Mouse (Mus musculus): Measurements from ENCODE around the gene Mfn1. TPM values are rescaled to one million over a fixed set of nuclear protein-coding genes. Genes with fewer than 3 reads are reported as not detected.

Mfn1 gene
- total and polyA plus RNA-seq, 3 experiments, result 7.8 to 71.2 (median 67.9) TPM

GRCm38 (mm10) chr3:32583489-32583888, 54.2 kb downstream of the Mfn1 start:
- no peak for ATAC-seq (ENCODE audit: extremely low read depth, insufficient number of reproducible peaks, low FRiP score, poor library complexity, severe bottlenecking)
- Histone ChIP-seq H3K4me3 (ENCODE audit: low read depth, low read length) (no peak overlapping the region), H3K27me3 (ENCODE audit: insufficient read depth, low read length) (no peaks in the 10 kb centered on the region), H3K36me3 (replicated peaks) (peaks cover 34% of the 10 kb centered on the region), H3K4me1 (ENCODE audit: insufficient read depth, low read depth, low read length) (no peaks in the 10 kb centered on the region), H3K9me3 (replicated peaks) (no peaks in the 10 kb centered on the region)
- TF ChIP-seq POLR2AphosphoS5 (IDR thresholded peaks at IDR 0.05; ENCODE audit: insufficient replicate concordance, low read depth, low read length) (no peak), CTCF (IDR thresholded peaks at IDR 0.05; ENCODE audit: low read depth, low read length) (no peak), GATA2 (IDR thresholded peaks at IDR 0.05; ENCODE audit: borderline replicate concordance, low read depth, low read length) (no peak), GATA1 (IDR thresholded peaks at IDR 0.05; ENCODE audit: borderline replicate concordance, low read length) (no peak), TAL1 (conservative IDR thresholded peaks at IDR 0.05; ENCODE audit: low read depth, low read length) (no peak)
- no peak for DNase-seq (ENCODE audit: low spot score)

- H3K4me3 ChIP-seq (ENCODE audit: low read depth, low read length), result no peak overlapping the region
- DNase-seq (ENCODE audit: low spot score) (no peak), ATAC-seq (ENCODE audit: extremely low read depth, insufficient number of reproducible peaks, low FRiP score, poor library complexity, severe bottlenecking) (no peak)
- no peaks in the 10 kb centered on the region for H3K4me1 ChIP-seq (ENCODE audit: insufficient read depth, low read depth, low read length)
- no peak for TF ChIP-seq POLR2AphosphoS5 (IDR thresholded peaks at IDR 0.05; ENCODE audit: insufficient replicate concordance, low read depth, low read length)
- no peak for TF ChIP-seq GATA2 (IDR thresholded peaks at IDR 0.05; ENCODE audit: borderline replicate concordance, low read depth, low read length)
- no peak for TF ChIP-seq GATA1 (IDR thresholded peaks at IDR 0.05; ENCODE audit: borderline replicate concordance, low read length)
- TF ChIP-seq TAL1 (conservative IDR thresholded peaks at IDR 0.05; ENCODE audit: low read depth, low read length), result no peak
- no peak for TF ChIP-seq CTCF (IDR thresholded peaks at IDR 0.05; ENCODE audit: low read depth, low read length)
- H3K9me3 ChIP-seq (replicated peaks), result no peaks in the 10 kb centered on the region
- peaks cover 22% of the 10 kb centered on the region for H3K36me3 ChIP-seq (replicated peaks)
- H3K27me3 ChIP-seq (ENCODE audit: insufficient read depth, low read length), result peaks cover 10% of the 10 kb centered on the region
Observed at GRCm38 (mm10) chr3:32586274-32586673, 57.0 kb downstream of the Mfn1 start.

GRCm38 (mm10) chr3:32595080-32595479, 65.8 kb downstream of the Mfn1 start:
- no peaks in the 10 kb centered on the region for H3K36me3 ChIP-seq (replicated peaks)
- no peak overlapping the region for H3K4me3 ChIP-seq (ENCODE audit: low read depth, low read length)
- DNase-seq (ENCODE audit: low spot score), result no peak
- H3K9me3 ChIP-seq (replicated peaks), result no peaks in the 10 kb centered on the region
- TF ChIP-seq CTCF (IDR thresholded peaks at IDR 0.05; ENCODE audit: low read depth, low read length) (no peak), TAL1 (conservative IDR thresholded peaks at IDR 0.05; ENCODE audit: low read depth, low read length) (no peak), GATA1 (IDR thresholded peaks at IDR 0.05; ENCODE audit: borderline replicate concordance, low read length) (no peak), POLR2AphosphoS5 (IDR thresholded peaks at IDR 0.05; ENCODE audit: insufficient replicate concordance, low read depth, low read length) (no peak), GATA2 (IDR thresholded peaks at IDR 0.05; ENCODE audit: borderline replicate concordance, low read depth, low read length) (no peak)
- H3K27me3 ChIP-seq (ENCODE audit: insufficient read depth, low read length), result peaks cover 12% of the 10 kb centered on the region; the same call in 1 of the 2 replicates
- no peak for ATAC-seq (ENCODE audit: extremely low read depth, insufficient number of reproducible peaks, low FRiP score, poor library complexity, severe bottlenecking)
- H3K4me1 ChIP-seq (ENCODE audit: insufficient read depth, low read depth, low read length), result no peaks in the 10 kb centered on the region

- no peak overlapping the region for H3K4me3 ChIP-seq (ENCODE audit: low read depth, low read length)
- ATAC-seq (ENCODE audit: extremely low read depth, insufficient number of reproducible peaks, low FRiP score, poor library complexity, severe bottlenecking) (no peak; the same call in 1 of the 2 replicates), DNase-seq (ENCODE audit: low spot score) (no peak)
- TF ChIP-seq CTCF (IDR thresholded peaks at IDR 0.05; ENCODE audit: low read depth, low read length) (no peak), GATA1 (IDR thresholded peaks at IDR 0.05; ENCODE audit: borderline replicate concordance, low read length) (no peak), TAL1 (conservative IDR thresholded peaks at IDR 0.05; ENCODE audit: low read depth, low read length) (no peak), GATA2 (IDR thresholded peaks at IDR 0.05; ENCODE audit: borderline replicate concordance, low read depth, low read length) (no peak), POLR2AphosphoS5 (IDR thresholded peaks at IDR 0.05; ENCODE audit: insufficient replicate concordance, low read depth, low read length) (no peak)
- no peaks in the 10 kb centered on the region for H3K9me3 ChIP-seq (replicated peaks)
- peaks cover 14% of the 10 kb centered on the region for H3K27me3 ChIP-seq (ENCODE audit: insufficient read depth, low read length)
- H3K36me3 ChIP-seq (replicated peaks), result no peaks in the 10 kb centered on the region
- no peaks in the 10 kb centered on the region for H3K4me1 ChIP-seq (ENCODE audit: insufficient read depth, low read depth, low read length)
Observed at GRCm38 (mm10) chr3:32599328-32599727, 70.1 kb downstream of the Mfn1 start.

- no peaks in the 10 kb centered on the region for H3K4me1 ChIP-seq (ENCODE audit: insufficient read depth, low read depth, low read length)
- H3K9me3 ChIP-seq (replicated peaks), result no peaks in the 10 kb centered on the region
- ATAC-seq (ENCODE audit: extremely low read depth, insufficient number of reproducible peaks, low FRiP score, poor library complexity, severe bottlenecking) (no peak), DNase-seq (ENCODE audit: low spot score) (no peak)
- TF ChIP-seq CTCF (IDR thresholded peaks at IDR 0.05; ENCODE audit: low read depth, low read length), result no peak
- TF ChIP-seq TAL1 (conservative IDR thresholded peaks at IDR 0.05; ENCODE audit: low read depth, low read length), result no peak
- no peak for TF ChIP-seq GATA1 (IDR thresholded peaks at IDR 0.05; ENCODE audit: borderline replicate concordance, low read length)
- TF ChIP-seq GATA2 (IDR thresholded peaks at IDR 0.05; ENCODE audit: borderline replicate concordance, low read depth, low read length), result no peak
- no peak for TF ChIP-seq POLR2AphosphoS5 (IDR thresholded peaks at IDR 0.05; ENCODE audit: insufficient replicate concordance, low read depth, low read length)
- H3K27me3 ChIP-seq (ENCODE audit: insufficient read depth, low read length), result peaks cover 19% of the 10 kb centered on the region
- no peak overlapping the region for H3K4me3 ChIP-seq (ENCODE audit: low read depth, low read length)
- no peaks in the 10 kb centered on the region for H3K36me3 ChIP-seq (replicated peaks)
Observed at GRCm38 (mm10) chr3:32601055-32601454, 71.8 kb downstream of the Mfn1 start.

GRCm38 (mm10) chr3:32609233-32609632, 80.0 kb downstream of the Mfn1 start:
- Histone ChIP-seq H3K4me1 (ENCODE audit: insufficient read depth, low read depth, low read length) (no peaks in the 10 kb centered on the region; the same call in 1 of the 2 replicates), H3K27me3 (ENCODE audit: insufficient read depth, low read length) (peaks cover 27% of the 10 kb centered on the region), H3K4me3 (ENCODE audit: low read depth, low read length) (peak overlapping the region; percentile 8; the same call in 1 of the 2 replicates), H3K9me3 (replicated peaks) (no peaks in the 10 kb centered on the region), H3K36me3 (replicated peaks) (no peaks in the 10 kb centered on the region)
- TF ChIP-seq CTCF (IDR thresholded peaks at IDR 0.05; ENCODE audit: low read depth, low read length), result no peak
- DNase-seq (ENCODE audit: low spot score), result no peak
- ATAC-seq (ENCODE audit: extremely low read depth, insufficient number of reproducible peaks, low FRiP score, poor library complexity, severe bottlenecking), result no peak
